Mouse (Mus musculus): ENCODE data around the gene Anapc13.
A peak's percentile ranks its signal among the peaks of the same experiment; 100 is the strongest.

Gene Anapc13

DNA sequence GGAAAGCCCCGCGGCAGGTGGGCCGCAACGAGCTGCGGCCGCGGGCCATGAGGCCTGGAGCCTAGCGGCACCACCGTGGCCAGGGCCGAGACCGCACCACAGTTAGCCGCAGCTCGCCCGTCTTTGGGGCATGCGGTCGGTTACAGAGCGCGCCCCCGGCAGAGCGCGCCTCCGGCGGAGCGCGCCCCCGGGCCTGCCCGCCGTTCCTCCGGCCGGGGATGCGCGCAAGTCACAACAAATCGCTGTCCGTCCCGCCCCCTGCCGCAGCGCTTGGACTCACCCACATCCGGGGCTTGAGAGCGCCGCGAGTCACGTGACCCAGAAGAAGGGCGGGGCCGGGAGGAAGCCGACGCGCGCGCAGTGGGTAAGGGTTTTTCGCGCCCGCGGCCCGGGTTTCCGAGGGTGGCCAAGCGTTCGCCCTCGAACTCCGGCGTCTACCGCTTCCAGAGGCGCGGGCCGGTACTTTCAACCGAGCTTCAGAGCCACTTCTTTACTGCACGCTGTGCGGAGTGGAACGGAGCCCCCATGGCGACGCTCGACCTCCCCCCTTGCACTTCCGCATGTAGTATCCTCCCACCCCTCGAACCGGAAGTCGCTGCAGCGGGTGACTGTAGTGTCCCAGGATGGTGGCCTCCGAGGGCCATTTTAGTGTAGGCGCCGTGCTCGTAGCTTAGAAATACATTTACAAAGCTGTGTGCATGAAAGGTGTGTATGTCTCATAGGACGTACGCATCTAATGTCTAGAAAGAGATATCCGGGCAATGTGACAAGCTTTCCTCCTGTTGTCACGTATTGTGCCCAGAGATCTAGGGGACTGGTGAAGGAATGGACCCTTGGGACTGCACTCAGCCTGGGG lies at the start of gene Anapc13, which contains the start of gene Cep63:
Gene Anapc13, plus strand, starts transcription at position 314 of the 856 bp plus-strand sequence.
Gene Cep63, minus strand, starts transcription at position 552 of the 856 bp plus-strand sequence.
- peak; percentile 97 to 99 for DNase-seq (ENCODE audit: low spot score in 2 of 2)

DNA sequence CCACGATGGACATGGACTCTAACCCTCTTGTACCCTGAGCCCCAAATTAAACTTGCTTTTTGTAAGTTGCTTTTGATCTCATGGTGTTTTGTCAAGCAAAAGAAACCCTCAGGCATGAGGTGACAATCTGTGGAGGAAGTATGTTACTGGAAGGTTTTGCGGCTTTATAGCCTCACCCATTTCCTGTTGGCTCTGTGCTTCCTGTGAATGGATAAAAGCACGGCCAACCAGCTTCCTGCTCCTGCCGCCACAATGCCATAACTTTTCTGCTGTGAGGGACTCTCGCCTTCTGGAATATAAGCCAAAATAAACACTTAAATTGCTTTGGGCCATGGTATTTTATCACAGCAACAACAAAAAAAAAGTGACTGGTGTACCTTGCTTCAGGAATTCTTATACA lies 48.6 kb upstream of the Anapc13 start:
- no peak for DNase-seq (ENCODE audit: low spot score in 2 of 2)

DNA sequence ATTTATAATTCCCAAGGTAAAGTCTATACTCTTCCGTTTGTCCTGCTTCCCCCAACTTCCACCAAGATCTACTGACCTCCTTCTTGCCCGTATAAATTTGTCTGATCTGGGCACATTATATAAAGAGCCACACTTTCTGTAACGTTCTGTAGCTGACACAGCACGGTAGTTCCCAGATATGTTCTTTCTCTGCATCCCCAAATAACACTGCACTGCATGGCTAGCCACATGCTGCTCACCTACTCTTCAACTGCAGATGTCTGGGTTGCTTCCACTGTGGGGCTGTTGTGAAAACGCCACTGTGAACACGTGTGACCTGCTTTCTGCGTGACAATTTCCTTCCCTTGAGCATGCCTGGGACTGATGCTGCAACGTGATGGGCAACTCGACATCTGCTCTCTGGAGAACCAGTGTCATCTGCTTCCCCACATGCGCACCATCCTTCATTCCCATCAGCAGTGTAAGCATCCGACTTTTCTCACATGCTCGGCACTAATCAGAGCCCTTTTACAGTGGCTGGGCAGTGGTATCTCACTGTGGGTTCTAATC lies 44.1 kb upstream of the Anapc13 start:
- DNase-seq (ENCODE audit: low spot score in 2 of 2): peak in 1 of 2 experiments; percentile 26

GRCm38 (mm10) chr9:102587347-102587746 lies 38.7 kb upstream of the Anapc13 start:
- no peak for DNase-seq (ENCODE audit: low spot score in 2 of 2)

DNA sequence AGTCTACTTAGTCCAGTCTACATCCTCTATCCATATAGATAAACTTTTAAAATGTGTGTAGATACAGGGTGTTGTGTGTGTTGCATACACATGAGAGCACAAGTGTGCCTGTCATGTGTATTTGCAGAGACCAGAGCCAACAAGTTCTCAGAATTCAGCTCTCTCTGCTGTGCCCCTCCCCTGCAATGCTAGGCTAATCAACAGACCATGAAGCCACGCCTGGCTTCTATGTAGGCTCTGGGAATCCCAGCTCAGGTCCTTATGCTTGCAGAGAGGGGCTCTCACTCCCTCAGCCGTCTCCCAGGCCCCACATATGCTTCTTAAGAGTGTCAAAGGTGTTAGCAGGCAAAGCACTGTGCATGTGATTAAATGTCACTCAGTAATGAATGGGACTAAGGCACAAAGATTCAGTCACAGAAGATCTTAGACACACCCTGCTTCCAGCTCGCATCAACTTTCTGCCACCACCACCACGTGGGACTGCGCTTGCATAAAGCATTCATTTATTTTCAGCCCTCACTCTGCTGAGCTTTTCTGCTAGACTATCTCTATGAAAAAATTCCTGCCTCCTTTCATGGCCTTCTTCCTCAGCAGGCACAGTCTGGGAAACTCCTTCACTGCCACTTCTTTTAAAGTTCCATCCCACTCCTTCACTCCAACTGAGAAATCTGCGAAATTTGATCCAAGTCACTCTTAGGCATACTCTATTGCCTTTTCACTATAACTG lies 31.3 kb upstream of the Anapc13 start:
- DNase-seq (ENCODE audit: low spot score in 2 of 2): peak; percentile 21 to 33

DNA sequence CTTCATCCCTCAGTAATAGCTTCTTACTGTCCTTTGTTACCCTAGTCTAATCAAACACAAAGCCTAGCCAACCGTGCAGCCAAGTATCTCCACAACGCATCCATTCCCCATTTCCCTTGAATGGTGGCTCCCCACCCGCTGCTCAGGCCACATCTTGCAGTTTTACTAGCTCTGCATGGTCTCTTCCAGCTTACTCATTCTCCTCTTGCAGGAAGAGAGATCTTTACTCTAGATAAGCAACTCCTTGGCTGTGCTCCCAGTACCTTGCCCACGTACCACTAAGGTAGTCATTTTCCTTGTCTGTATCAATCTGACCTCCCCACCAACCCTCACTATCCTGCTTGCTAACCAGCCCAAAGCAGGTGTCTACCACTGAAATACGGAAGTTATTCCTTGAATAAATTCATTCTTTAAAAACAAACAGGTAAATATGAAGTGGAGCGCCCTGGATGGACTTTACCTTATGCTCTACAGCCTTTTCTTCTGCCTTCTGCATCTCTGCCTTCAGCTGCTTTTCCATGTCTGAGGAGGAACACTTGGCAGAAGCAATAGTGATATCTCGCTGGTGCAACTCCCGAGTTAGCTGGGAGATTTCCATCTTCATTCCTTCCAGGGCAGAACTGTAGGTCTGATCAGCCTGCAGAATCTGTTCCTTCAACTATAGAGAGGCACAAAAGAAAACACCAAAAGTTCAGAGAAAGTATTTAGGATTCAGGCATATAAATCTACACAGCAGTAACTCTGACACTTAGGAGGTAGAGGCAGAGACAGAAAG lies 30.2 kb upstream of the Anapc13 start:
- DNase-seq (ENCODE audit: low spot score in 2 of 2): peak in 1 of 2 experiments; percentile 12

DNA sequence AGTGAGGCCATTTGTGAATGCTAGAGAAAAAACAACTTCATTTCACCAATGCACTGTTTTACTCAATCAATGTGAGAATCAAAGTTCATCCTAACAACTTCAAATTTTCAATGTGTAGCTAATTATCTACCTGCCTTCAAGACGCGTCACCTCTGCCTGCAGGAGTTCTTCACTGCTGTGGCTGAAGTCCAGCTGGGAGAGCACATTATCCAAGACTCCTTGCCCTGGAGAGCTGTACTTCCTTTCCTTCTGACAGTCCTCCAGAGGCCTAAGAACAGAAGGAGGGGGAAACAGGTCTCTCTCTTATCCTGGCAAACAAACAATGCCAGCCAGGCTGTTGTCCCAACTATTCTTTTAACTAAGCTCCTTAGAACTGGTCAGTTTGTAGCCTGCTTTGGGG lies 24.9 kb upstream of the Anapc13 start:
- DNase-seq (ENCODE audit: low spot score in 2 of 2): no peak

DNA sequence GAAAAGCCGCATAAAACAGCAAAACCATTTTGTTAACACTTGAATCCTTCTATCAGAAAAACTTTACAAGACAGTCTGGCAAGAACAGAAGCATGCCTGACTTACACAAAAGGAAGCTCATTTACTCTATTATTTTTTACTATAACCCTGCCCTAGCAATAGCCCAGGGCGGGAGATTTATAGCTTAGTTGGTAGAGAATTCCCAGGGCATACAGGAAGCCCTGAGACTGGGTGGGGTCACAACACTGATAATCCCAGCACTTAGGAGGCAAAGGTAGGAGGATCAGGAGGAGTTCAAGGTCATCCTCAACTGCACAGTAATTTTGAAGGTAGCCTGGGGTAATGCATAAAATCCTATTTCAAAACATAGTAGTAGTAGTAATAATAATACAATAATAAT lies 24.4 kb upstream of the Anapc13 start:
- DNase-seq (ENCODE audit: low spot score in 2 of 2): no peak

DNA sequence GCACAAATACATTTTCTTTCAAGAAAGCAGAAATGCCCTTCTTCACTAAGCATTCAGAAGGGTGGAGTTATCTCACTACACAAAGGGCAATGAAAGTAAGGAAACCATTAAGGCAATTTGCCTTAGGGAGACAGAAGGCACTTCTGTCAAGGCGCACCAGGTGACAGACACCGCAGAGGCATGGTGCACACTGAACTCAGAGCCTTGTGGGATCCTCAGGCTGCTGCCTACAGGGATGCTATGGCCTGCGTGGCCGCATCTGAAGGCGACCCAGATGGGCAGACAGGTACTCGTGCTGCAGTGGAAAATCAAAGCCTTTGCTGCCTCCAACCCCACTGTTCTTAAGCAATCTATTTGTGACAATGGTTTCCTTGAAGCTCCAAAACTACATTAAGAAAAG lies 20.9 kb upstream of the Anapc13 start:
- no peak for DNase-seq (ENCODE audit: low spot score in 2 of 2)

GRCm38 (mm10) chr9:102607471-102607870 lies 18.6 kb upstream of the Anapc13 start:
- no peak for DNase-seq (ENCODE audit: low spot score in 2 of 2)

GRCm38 (mm10) chr9:102609221-102609620 lies 16.9 kb upstream of the Anapc13 start:
- no peak for DNase-seq (ENCODE audit: low spot score in 2 of 2)

GRCm38 (mm10) chr9:102615071-102615470 lies 11.0 kb upstream of the Anapc13 start:
- DNase-seq (ENCODE audit: low spot score in 2 of 2): no peak

- DNase-seq (ENCODE audit: low spot score in 2 of 2): no peak
Observed at GRCm38 (mm10) chr9:102616267-102616666, 9.8 kb upstream of the Anapc13 start.

DNA sequence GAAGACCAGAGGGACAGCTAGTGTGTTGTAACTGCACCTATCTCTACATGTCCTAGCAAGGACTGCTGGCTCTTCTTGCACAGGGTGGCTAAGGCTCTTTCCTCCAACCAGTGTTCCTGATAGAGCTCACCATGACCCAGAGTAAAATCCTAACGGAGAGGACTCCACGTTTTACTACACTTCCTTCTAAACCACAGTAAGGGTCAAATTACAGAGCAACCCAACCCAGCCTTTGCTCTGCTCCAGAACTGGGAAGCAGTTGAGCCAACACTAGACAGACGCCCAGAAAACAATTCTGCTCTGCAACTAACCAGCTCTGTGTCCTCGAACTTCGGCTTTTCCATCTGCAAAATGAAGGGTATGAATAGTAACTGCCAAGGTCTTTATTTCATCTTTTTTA lies 4.7 kb upstream of the Anapc13 start:
- DNase-seq (ENCODE audit: low spot score in 2 of 2): no peak

DNA sequence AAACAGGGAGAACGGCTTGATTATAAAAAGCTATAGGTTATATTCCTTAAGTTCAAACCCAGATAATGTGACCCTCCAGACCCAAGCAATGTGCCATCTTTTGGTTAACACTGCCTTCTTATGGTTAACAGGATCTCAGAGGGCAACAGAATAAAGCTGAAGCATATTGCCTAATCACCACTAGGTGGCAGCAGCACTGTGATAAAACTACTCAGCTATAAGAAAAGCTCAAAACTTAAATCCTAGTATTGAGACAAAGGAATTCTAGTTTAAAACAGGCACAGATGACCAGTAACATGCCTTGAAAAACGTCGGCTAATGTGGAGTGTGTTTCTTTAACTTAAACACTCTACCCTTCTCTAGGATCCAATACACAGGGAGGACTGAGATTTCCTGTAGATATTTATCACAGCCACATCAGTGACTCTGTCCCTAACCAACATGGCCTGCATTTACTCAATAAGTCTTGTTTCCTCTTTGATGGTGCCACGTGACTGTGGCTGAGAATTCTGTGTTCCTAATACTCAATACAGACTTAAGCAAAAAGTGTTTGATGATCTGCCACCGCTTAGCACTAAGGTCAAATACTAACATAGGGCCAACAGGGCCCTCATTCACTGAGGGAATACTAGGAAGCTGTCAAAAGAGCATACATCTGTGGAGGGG lies 3.8 kb upstream of the Anapc13 start:
- peak; percentile 11 to 66 for DNase-seq (ENCODE audit: low spot score in 2 of 2)

GRCm38 (mm10) chr9:102622876-102623275 lies 3.2 kb upstream of the Anapc13 start:
- no peak for DNase-seq (ENCODE audit: low spot score in 2 of 2)

DNA sequence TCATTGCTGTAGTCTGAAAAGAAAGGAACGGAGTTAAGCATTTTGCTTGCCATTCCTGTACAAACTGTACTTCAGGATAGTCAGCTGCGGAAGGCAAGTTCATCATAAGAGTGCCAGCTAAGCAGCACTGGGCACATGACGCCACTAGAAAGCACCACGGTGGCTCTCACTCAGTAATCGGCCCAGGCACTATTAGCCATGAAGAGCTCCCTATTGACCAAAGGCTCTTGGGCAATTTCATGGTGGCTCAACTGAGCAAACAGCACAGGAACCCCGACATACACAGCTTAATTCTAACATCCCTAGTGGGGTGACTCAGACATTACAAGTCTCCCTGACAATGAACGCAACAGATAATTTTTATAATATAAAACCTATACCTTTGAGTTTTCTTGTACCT lies 2.5 kb upstream of the Anapc13 start:
- no peak for DNase-seq (ENCODE audit: low spot score in 2 of 2)

DNA sequence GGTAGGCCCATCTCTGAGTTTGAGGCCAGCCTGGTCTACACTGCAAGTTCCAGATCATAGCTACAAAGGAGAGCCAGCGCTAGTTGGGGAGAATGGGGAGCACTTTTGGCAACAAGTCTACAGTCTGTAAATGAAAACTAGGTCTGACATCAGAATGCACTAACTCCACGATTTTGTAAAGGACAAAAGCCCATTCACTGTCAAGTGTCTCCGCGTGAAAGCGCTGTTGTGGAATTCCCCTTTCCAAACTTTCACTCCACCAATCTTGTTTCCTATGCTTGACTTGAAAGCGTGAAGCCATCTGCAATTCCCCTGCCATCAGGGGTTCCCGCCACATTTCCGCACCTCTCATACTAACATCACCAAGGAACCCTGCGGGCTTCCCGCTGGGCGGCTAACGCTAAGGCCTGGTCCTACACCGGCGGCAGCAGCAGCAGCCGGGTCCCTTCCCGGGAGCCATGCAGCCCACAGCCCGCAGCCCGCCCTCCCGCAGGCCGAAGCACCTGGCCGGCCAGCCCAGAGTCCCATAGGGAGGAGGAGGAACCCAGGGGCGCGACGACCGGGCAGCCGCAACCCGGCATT lies 604 bp upstream of the Anapc13 start:
- no peak for DNase-seq (ENCODE audit: low spot score in 2 of 2)

DNA sequence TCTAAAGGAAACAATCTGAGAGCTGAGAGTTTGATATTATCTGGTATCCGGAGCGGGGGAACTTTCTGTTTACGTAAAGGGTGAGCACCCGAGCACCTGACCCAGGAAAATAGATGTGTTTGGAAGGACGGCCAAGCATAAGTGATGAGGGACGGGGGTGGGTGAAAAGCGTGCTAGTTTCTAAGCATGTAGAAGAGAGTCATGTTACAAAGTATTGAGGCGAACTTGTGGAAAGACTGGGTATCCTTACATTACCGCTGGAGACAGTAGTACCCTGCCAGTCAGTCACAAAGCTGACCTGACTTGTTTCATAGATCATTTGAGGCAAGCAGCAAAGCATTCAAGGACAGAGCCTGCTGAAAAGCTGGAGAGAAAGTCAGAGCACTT lies 736 bp downstream of the Anapc13 start:
- no peak for DNase-seq (ENCODE audit: low spot score in 2 of 2)

DNA sequence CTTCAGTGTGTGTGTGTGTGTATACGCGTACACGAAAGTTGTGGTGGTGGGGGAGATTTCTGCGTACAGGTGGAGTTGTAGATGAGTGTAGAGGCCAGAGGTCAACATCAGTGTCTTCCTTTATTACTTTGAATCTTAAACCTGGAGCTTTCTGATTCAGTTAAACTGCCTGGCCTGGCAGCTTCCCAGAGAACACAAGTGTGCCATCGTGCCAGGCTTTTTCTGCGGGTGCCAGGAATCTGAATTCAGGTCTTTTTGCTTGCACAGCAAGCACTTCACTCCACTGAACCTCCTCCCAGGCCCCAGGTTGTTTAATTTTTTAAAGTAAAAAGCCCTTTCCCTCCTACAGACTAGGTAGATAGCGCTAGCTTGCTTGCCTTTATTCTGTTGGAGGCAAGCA lies 1.3 kb downstream of the Anapc13 start:
- DNase-seq (ENCODE audit: low spot score in 2 of 2): no peak

DNA sequence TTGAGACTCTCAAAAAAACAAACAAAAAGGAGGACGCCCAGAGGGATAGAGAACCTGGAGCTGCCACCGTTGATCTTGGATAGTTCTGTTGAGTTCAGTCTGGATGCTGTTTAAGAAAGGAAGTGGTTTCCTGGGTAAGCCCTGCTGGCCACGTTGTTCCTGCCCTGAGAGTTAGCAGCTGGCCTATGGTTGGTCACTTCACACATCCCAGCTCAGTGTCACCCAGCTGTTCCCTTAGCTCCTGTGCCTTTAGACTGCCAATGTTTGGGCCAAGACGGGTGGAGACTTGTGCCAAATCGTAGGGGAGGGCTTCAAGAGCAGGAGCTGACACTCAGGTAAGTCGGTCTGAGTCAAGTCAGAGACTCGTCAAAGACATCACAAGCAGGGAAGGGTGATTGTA lies 3.0 kb downstream of the Anapc13 start:
- DNase-seq (ENCODE audit: low spot score in 2 of 2): no peak
